Mouse (Mus musculus) neural tube, embryonic 13.5 days (tissue): Measurements from ENCODE around the gene Bmi1. TPM values are rescaled to one million over a fixed set of nuclear protein-coding genes. Genes with fewer than 3 reads are reported as not detected.

Experiments used
- ATAC-seq: fragments of 200-750 bp; cut with Nextera tagmentation; 2 replicates; pipeline ENCODE4 v1.8.0; 2017; ENCODE audit warnings: low read depth, mild to moderate bottlenecking, moderate TSS enrichment, moderate library complexity
- H3K27ac ChIP-seq: fragments of 300-500 bp; sonication (generic); replicated peaks from 2 replicates; pipeline ENCODE4 v1.5.1; 2015; ENCODE audit warnings: moderate library complexity, mild to moderate bottlenecking, inconsistent platforms
- H3K27me3 ChIP-seq: fragments of 300-500 bp; sonication (generic); 2 replicates; pipeline ENCODE4 v1.6.1; 2015; ENCODE audit warnings: mild to moderate bottlenecking, inconsistent platforms
- H3K36me3 ChIP-seq: fragments of 300-500 bp; sonication (generic); 2 replicates; pipeline ENCODE4 v1.6.1; 2015; ENCODE audit warnings: mild to moderate bottlenecking, inconsistent platforms
- H3K4me1 ChIP-seq: fragments of 300-500 bp; sonication (generic); replicated peaks from 2 replicates; pipeline ENCODE4 v1.6.1; 2015; ENCODE audit warnings: inconsistent platforms
- H3K4me2 ChIP-seq: fragments of 300-500 bp; sonication (generic); 2 replicates; pipeline ENCODE4 v1.6.1; 2015; ENCODE audit warnings: inconsistent platforms, mild to moderate bottlenecking, moderate library complexity
- H3K4me3 ChIP-seq: fragments of 300-500 bp; sonication (generic); 2 replicates; pipeline ENCODE4 v1.5.1; 2015; ENCODE audit warnings: mild to moderate bottlenecking, inconsistent platforms
- H3K9ac ChIP-seq: fragments of 300-500 bp; sonication (generic); 2 replicates; pipeline ENCODE4 v1.6.1; 2015; ENCODE audit warnings: moderate library complexity, mild to moderate bottlenecking, inconsistent platforms
- H3K9me3 ChIP-seq: fragments of 300-500 bp; sonication (generic); 2 replicates; pipeline ENCODE4 v1.6.1; 2016; ENCODE audit warnings: inconsistent platforms
- WGBS: fragments of 180-500 bp; shearing (Covaris S2); methylation state at CpG from one replicate; pipeline ENCODE4 v1.1.7; 2015; 5-methylcytosine and 5-hydroxymethylcytosine counted together
- polyA plus RNA-seq: library from polyadenylated mRNA; unstranded; fragments of >200 nt; fragmentation: Nextera tagmentation; extraction: Ambion mirVana; gene quantifications from 2 replicates; pipeline ENCODE4 v1.2.1, GENCODE M21; 2015

Gene Bmi1
- polyA plus RNA-seq, 1 experiment from 2014 or later = 34.2 TPM

GRCm38 (mm10) chr2:18734394-18735127, 57.7 kb downstream of the Bmi1 start:
- Histone ChIP-seq H3K4me1 (peaks cover 5% of the 10 kb centered on the region; the same call in 1 of the 2 replicates), H3K4me2 (no peak overlapping the region), H3K36me3 (no peaks in the 10 kb centered on the region), H3K27me3 (no peaks in the 10 kb centered on the region; the same call in 1 of the 2 replicates), H3K27ac (no peak overlapping the region), H3K9me3 (no peaks in the 10 kb centered on the region), H3K9ac (no peak overlapping the region), H3K4me3 (no peak overlapping the region)
- 49% methylated on average over 5 of the region's 5 CpGs for WGBS
- no peak for ATAC-seq

Other genes starting within 250 kb of the Bmi1 start
- 210 and 220 TPM in 2 replicates for gene Commd3, start 4.6 kb upstream of the Bmi1 start, polyA plus RNA-seq
- gene Spag6, start 17.0 kb downstream of the Bmi1 start, polyA plus RNA-seq = not detected in 2 replicates